Mouse (Mus musculus) neural tube, embryonic 14.5 days (tissue): ENCODE measurements around the gene Mpig6b. TPM values are rescaled to one million over a fixed set of nuclear protein-coding genes. Genes with fewer than 3 reads are reported as not detected.

Experiments
- ATAC-seq: fragments of 200-750 bp; cut with Nextera tagmentation; 2 replicates; pipeline ENCODE4 v1.8.0; 2017; ENCODE audit warnings: low read depth, mild to moderate bottlenecking, moderate TSS enrichment, moderate library complexity
- H3K27ac ChIP-seq: fragments of 300-500 bp; sonication (generic); 2 replicates; pipeline ENCODE4 v1.5.1; 2014; ENCODE audit warnings: low read depth, mild to moderate bottlenecking, control low read depth, low read length, moderate library complexity, mixed read lengths
- H3K27me3 ChIP-seq: fragments of 300-500 bp; sonication (generic); 2 replicates; pipeline ENCODE4 v1.6.1; 2014; ENCODE audit warnings: low read length; ENCODE audit not compliant: control insufficient read depth, insufficient read depth
- H3K36me3 ChIP-seq: fragments of 300-500 bp; sonication (generic); 2 replicates; pipeline ENCODE4 v1.6.1; 2014; ENCODE audit warnings: low read length, mixed read lengths; ENCODE audit not compliant: control insufficient read depth, insufficient read depth
- H3K4me1 ChIP-seq: fragments of 300-500 bp; sonication (generic); 2 replicates; pipeline ENCODE4 v1.6.1; 2014; ENCODE audit warnings: low read length; ENCODE audit not compliant: control insufficient read depth, insufficient read depth
- H3K4me2 ChIP-seq: fragments of 300-500 bp; sonication (generic); 2 replicates; pipeline ENCODE4 v1.6.1; 2014; ENCODE audit warnings: mild to moderate bottlenecking, low read depth, low read length, control low read depth
- H3K4me3 ChIP-seq: fragments of 300-500 bp; sonication (generic); 2 replicates; pipeline ENCODE4 v1.5.1; 2014; ENCODE audit warnings: low read depth, low read length, control low read depth, mixed read lengths
- H3K9ac ChIP-seq: fragments of 300-500 bp; sonication (generic); replicated peaks from 2 replicates; pipeline ENCODE4 v1.6.1; 2014; ENCODE audit warnings: low read depth, mild to moderate bottlenecking, control low read depth, low read length, mixed read lengths
- H3K9me3 ChIP-seq: fragments of 300-500 bp; sonication (generic); 2 replicates; pipeline ENCODE4 v1.6.1; 2016; ENCODE audit warnings: low read length; ENCODE audit not compliant: control insufficient read depth
- WGBS: fragments of 180-500 bp; shearing (Covaris S2); extraction: QIAGEN DNeasy Blood & Tissue Kit; methylation state at CpG from one replicate; pipeline ENCODE4 v1.1.7; 2014; 5-methylcytosine and 5-hydroxymethylcytosine counted together
- polyA plus RNA-seq: library from polyadenylated mRNA; unstranded; fragments of >200 nt; fragmentation: Nextera tagmentation; extraction: Ambion mirVana; gene quantifications from 2 replicates; pipeline ENCODE4 v1.2.1, GENCODE M21; 2014

Mpig6b gene
- polyA plus RNA-seq, 1 experiment from 2014 or later: 0.15 TPM

DNA sequence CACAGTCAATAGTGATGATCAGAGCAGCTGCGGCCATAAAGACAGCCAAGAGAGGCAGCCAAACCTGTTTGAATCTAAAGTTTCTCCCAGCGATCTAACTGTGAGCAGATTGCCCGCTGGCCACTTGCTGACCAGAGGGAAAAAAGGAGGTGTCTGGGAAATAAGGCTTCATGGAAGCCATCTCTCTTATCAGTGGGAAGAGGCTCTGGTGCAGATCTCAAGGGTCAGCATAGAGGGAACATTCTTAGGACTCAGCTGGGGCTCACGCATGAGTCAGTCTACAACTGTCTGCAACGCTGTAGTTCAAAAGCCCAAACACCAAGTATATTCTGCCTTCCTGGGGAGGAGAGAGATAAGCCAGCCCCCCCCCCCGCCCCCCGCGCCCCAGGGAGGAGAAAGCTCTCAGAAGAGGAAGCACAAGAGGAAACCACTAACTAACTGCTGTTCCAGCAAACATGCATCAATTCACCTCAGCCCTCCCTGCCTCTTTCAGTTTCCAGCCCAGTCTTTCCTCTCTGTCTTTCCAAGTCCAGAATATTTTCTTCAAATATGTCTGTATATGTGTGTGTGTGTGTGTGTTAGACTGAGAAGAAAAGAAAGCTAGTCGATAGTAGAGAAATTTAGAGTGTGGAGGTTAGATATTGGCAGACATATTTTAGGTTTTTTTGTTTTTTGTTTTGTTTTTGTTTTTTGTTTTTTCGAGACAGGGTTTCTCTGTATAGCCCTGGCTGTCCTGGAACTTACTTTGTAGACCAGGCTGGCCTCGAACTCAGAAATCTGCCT lies 17.6 kb downstream of the Mpig6b start:
- no peak overlapping the region for H3K4me3 ChIP-seq
- H3K27me3 ChIP-seq: no peaks in the 10 kb centered on the region
- no peak overlapping the region for H3K4me2 ChIP-seq
- no peak overlapping the region for H3K9ac ChIP-seq
- WGBS: 36% methylated on average over 11 of the region's 11 CpGs
- ATAC-seq: no peak
- peak overlapping the region; percentile 12; the same call in 1 of the 2 replicates for H3K27ac ChIP-seq
- no peaks in the 10 kb centered on the region for H3K9me3 ChIP-seq
- peaks cover 5% of the 10 kb centered on the region; the same call in 1 of the 2 replicates for H3K4me1 ChIP-seq
- no peaks in the 10 kb centered on the region for H3K36me3 ChIP-seq

DNA sequence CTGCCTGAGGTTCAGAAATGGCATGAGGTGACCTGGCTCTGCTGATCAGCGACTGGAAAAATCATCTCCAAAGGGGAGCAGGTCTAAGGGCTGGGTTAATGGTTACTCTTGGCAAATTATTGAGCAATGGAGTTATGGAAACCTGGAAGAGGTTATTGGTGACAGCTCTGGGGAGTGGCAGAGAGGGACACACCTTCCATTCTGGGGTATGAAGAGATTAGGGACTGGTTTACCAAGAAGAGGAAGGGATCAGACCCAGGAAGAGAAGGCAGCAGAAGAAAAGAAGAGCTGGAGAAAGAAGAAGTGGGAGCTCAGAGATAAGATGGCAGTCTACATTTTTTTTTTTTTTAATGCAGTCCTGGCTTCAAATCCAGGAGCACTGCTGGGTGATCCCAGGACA lies 18.3 kb downstream of the Mpig6b start:
- Histone ChIP-seq H3K27me3 (no peaks in the 10 kb centered on the region), H3K9ac (no peak overlapping the region), H3K9me3 (no peaks in the 10 kb centered on the region), H3K27ac (peak overlapping the region; percentile 12; the same call in 1 of the 2 replicates), H3K4me2 (no peak overlapping the region), H3K36me3 (no peaks in the 10 kb centered on the region), H3K4me1 (peaks cover 5% of the 10 kb centered on the region; the same call in 1 of the 2 replicates), H3K4me3 (no peak overlapping the region)
- ATAC-seq: no peak
- WGBS: 56% methylated on average over 1 of the region's 1 CpGs

DNA sequence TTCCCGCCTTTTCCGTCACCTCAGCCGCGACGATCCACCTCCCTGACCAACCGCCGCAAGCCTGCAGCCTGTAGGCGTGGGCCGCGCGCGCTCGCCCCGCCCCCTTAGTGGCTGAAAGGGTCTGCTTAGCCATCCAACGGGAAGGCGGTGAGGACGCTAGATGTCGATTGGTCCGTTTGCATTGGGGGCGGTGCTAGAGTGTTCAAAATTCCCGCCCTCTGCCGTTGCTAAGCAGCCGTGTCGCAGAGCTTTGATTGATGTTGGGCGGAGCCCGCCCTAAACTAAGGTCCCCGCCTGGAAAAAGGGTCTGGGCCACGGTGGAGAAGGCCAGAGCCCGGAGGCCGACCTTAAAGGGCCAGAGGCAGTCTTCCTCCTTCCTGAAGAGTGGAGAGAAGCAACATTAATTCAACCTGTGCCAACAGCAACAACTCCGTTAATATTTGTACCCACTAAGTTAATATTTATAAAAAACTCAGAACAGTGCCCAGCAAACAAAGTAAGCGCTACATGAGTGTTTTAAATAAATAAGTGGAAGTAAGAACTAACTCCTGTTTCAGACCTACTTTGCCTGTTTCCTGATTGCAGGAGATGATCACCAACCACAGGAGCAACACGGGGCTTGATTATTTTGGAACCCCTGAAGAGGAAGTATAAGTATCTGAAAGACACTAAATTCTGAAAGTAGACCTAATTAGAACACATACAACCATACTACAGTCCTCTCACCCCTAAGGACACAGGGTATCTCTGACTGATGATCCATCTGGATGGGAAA lies 19.1 kb downstream of the Mpig6b start, which contains the start of gene Msh5:
Gene Msh5, minus strand, starts transcription at position 65 of the 775 bp plus-strand sequence.
- peak; percentile 99 for ATAC-seq

DNA sequence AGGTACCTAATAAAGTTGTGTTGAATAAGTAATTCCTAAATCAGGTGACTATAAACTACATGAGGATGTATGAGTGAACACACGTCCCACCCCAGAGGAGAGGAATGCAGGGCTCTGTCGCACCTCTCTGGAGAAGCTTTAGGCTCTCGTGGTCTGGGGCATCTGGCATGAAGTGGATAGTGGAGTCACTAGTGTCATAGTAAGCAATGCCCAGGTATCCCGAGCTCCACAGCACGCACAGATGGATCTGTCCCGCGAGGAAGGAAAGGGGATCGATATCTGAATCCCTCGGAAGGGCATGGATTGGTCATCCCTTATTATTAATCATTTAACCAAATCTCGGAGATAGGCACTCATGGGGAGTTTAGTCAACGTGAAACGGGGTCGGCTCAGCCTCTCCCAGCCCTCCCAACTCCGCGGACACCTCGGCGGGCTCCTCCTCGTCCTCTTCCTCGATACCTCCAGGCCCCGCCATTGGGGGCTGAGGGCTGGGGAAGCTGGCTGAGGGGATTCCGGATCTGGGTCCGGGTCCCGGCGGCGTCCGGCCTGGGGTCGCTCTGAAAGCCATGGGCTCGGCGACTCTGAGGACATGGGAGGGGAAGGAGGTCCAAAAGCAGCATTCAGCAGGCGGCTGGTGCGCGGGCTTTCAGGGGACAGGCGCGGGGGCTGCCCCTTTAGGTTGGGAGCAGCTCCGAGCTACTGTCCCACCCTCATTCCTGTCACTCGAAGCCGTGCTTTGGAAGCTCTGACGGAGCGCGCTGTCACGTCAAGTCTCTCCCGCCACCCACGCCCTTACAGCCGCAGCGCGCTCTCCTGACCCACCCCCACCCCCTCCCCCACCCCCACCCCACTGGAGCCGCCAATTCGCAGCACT lies 19.9 kb downstream of the Mpig6b start:
- Histone ChIP-seq H3K4me3 (peak overlapping the region; percentile 49), H3K4me2 (peak overlapping the region; percentile 99), H3K27me3 (no peaks in the 10 kb centered on the region), H3K36me3 (no peaks in the 10 kb centered on the region), H3K27ac (peak overlapping the region; percentile 62; the same call in 1 of the 2 replicates), H3K9me3 (no peaks in the 10 kb centered on the region), H3K4me1 (0 out of 2 replicates have a peak, but pooled peaks cover 2% of the 10 kb centered on the region), H3K9ac (peak overlapping the region; percentile 74)
- ATAC-seq: peak; percentile 73
- WGBS: 5% methylated on average over 48 of the region's 48 CpGs

More for the DNA sequence above, 19.1 kb downstream of the Mpig6b start, which contains the start of gene Msh5:
- Histone ChIP-seq H3K9me3 (no peaks in the 10 kb centered on the region), H3K27ac (peak within 1 kb of the TSS; percentile 62; the same call in 1 of the 2 replicates), H3K27me3 (no peaks in the 10 kb centered on the region), H3K36me3 (no peaks in the 10 kb centered on the region), H3K9ac (peak within 1 kb of the TSS; percentile 74), H3K4me3 (peak within 1 kb of the TSS; percentile 49), H3K4me2 (peak within 1 kb of the TSS; percentile 99), H3K4me1 (0 out of 2 replicates have a peak, but pooled peaks cover 2% of the 10 kb centered on the region)
- 3% methylated on average over 33 of the region's 33 CpGs for whole genome bisulfite sequencing

DNA sequence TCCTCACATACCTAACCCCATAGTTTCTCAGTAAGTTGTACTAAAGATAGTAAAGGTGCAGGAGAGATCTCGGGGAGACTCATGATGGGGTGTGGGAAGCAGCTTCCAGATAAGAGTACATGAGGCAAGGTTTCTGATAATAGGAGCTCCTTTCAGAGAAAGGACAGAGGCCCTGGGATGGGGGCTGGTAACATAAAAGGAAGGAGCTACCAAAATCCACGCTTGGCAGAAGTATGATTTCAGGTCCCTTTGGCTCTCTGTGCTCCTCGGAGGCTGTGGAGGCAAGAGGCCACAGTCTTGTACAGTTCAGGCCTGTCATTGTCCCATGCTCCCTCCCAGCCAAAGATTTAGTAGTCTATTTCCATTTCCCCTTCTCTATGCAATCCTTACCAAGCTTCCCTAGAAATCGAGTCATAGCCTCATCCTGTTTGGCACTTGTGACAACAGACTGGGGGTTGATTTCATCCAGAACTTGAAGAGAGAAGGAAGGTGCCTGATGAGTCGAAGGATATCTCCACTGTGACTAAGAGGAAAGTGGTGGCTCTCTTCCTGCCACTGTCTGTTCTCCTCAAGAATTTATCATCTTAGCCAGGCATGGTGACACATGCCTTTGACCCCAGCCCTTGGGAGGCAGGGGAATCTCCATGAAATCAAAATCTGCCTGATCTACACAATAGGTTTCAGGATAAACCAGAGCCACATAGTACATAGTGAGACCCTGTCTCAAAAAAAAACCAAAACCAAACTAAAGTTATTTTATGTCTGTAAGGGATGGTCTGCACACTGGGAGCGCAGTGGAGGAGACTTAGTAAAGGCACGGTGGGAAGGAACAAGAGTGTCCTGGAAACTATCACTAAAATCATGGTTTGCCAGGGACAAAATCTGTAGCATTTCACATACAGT lies 20.8 kb downstream of the Mpig6b start:
- ATAC-seq: no peak
- 85% methylated on average over 7 of the region's 7 CpGs for WGBS
- Histone ChIP-seq H3K36me3 (no peaks in the 10 kb centered on the region), H3K27me3 (no peaks in the 10 kb centered on the region), H3K27ac (no peak overlapping the region), H3K4me2 (peak overlapping the region; percentile 99), H3K9ac (no peak overlapping the region), H3K4me3 (no peak overlapping the region), H3K4me1 (0 out of 2 replicates have a peak, but pooled peaks cover 2% of the 10 kb centered on the region), H3K9me3 (no peaks in the 10 kb centered on the region)

DNA sequence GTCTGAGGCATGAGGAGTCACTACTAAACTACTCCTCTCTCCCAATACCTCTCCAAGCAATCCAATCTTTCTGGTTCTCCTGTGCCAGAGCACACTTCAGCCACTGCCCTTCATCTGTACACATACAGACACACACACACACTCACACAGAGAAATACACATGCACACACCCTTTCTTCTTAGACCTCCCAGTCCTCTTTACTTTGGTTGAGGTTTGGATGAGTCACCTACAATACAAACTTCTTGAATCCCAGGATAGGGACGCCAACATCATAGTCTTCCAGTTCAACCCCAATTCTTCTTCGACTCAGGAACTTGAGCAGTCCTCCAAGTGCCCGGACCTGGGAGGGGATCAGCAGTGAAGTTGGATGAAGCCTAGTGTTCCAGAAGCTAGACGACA lies 22.2 kb downstream of the Mpig6b start:
- Histone ChIP-seq H3K36me3 (no peaks in the 10 kb centered on the region), H3K27ac (no peak overlapping the region), H3K9me3 (no peaks in the 10 kb centered on the region), H3K4me1 (no peaks in the 10 kb centered on the region), H3K27me3 (no peaks in the 10 kb centered on the region), H3K4me3 (no peak overlapping the region), H3K9ac (no peak overlapping the region), H3K4me2 (no peak overlapping the region)
- WGBS: 92% methylated on average over 4 of the region's 4 CpGs
- ATAC-seq: no peak

DNA sequence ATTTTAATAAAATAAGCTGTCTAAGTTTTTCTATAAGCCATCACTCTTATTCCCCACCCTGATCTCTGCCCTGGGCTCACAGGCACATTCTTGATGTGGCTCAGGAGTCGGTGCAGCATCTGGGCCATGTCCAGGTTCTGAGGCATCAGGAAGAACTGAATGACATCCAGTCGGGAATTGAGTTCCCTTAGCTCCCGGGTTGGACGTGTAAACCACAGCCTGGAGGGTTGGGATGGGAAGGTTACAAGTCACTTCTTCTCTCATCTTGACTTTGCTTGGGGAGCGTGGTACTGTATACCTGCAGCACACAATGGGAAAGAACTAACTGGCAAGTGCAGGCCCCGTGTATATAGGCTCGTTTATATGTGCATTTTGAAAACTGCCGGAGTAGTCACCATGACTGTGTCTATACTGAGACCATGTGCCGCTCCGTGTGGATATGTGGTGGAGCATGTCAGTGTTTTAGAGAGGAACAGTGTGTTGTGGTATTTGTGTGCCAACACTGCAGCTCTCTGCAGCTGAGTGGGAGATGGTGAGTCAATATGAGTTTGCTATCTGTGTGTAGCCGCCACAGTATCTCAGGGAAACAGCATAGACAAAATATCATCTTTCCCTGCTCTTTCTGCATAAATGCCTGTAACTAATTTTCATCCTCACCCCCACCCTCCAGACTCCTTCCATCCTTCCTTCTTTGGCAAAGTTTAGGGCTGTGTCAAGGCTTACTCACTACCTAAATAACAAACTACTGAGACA lies 26.7 kb downstream of the Mpig6b start:
- H3K36me3 ChIP-seq: no peaks in the 10 kb centered on the region
- H3K4me1 ChIP-seq: no peaks in the 10 kb centered on the region
- no peak for ATAC-seq
- H3K4me2 ChIP-seq: no peak overlapping the region
- H3K9ac ChIP-seq: no peak overlapping the region
- H3K4me3 ChIP-seq: no peak overlapping the region
- no peak overlapping the region for H3K27ac ChIP-seq
- H3K9me3 ChIP-seq: no peaks in the 10 kb centered on the region
- 87% methylated on average over 11 of the region's 11 CpGs for WGBS
- H3K27me3 ChIP-seq: no peaks in the 10 kb centered on the region
